Mouse (Mus musculus): ENCODE measurements around the gene Gm614.

Gene Gm614

GRCm38 (mm10) chrX:101263892-101264291, at the start of gene Gm614:
Gm614 (minus strand) TSS chrX:101263992.
- no peak for DNase-seq (ENCODE audit: low spot score in 2 of 2)

GRCm38 (mm10) chrX:101309299-101309698, 45.5 kb upstream of the Gm614 start:
- DNase-seq (ENCODE audit: low spot score in 2 of 2), result no peak

GRCm38 (mm10) chrX:101304646-101305045, 40.9 kb upstream of the Gm614 start:
- DNase-seq (ENCODE audit: low spot score in 2 of 2), result no peak

DNA sequence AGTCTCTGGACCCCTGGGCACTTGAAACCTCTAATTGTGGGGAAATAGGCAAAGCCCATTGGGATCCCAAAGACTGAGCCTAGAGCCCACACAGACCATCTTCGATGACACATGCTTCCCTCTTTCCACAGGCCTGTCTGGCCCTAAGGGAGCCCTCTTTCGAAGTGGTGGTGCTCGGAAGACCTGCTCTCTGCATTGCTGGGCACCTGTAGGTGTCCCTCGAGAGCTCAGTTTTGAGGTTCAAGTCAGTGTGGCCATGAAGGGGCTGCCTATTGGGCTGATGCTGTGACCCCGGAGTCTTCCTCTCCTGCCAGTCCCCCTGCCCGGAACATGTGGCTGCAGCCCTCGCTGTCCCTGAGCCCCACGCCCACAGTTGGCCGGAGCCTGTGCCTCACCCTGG, 37.9 kb upstream of the Gm614 start:
- DNase-seq (ENCODE audit: low spot score in 2 of 2), result no peak

GRCm38 (mm10) chrX:101300427-101301030, 36.7 kb upstream of the Gm614 start:
- no peak for DNase-seq (ENCODE audit: low spot score in 2 of 2)

DNA sequence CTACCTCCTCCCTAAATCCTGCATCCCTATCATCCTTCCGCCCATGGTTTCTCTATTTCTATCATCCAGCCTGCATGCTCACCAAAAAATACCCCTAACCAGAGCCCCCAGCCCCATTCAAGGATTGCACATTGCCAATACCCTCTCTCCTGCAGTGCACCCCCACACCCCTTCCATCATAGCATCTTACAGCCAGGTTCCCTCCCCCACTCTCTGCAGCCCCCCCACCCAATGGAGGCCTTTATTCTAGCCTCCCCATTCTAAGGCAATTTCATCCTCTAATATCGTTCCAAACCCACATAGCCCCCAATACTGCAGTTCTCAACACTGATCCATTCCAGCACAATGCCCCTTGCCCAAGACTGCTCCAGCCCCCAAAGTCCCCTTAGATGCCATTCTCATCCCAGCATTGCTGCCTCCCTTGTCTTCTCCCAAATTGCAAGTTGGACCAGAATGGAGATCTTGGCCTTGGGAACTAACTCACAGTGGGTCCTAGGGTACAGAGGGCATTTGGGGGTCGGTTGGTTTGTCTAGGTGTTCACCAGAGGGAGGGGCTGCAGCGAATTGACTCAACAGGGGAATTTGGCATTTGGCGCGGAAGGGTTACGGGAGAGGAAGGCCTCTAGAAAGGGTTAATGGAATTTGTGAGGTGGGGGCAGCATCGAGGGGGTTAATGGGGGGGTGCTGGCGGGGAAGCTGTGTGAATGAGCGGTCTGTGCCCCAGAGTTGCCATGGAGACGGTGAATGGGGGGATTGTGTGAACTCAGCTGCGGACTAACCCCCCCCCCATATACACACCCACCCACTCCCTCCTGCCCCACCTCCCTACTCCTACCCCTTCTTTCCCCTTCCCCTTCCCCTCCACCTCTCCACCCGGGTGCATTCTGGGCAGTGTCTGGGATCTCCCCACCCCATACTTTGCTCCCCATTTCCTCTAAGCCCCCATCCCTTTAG, 36.0 kb upstream of the Gm614 start:
- no peak for DNase-seq (ENCODE audit: low spot score in 2 of 2)

DNA sequence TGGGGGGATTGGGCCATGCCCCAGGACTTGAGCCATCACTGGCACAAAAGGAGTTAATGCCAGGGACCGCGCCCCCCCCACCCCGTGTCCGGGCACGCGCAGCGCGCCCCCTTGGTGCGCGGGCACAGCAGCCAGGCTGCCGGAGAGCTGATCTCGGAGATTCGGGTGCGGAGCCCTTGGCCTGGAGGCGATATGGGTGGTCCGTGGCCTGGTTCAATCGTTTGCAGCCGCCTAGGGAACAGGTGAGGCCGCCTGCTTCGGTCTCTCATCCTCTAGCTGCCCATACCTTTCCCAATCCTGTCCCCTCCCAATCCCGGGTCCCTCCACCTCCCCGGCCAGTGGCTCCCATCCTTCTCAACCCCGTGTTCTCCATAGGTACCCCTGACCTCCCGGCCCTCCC, 35.3 kb upstream of the Gm614 start, which contains the start of gene Nlgn3:
TSS of gene Nlgn3 (plus strand) at position 114 of the 400 bp plus-strand sequence.
- no peak for DNase-seq (ENCODE audit: low spot score in 2 of 2)

DNA sequence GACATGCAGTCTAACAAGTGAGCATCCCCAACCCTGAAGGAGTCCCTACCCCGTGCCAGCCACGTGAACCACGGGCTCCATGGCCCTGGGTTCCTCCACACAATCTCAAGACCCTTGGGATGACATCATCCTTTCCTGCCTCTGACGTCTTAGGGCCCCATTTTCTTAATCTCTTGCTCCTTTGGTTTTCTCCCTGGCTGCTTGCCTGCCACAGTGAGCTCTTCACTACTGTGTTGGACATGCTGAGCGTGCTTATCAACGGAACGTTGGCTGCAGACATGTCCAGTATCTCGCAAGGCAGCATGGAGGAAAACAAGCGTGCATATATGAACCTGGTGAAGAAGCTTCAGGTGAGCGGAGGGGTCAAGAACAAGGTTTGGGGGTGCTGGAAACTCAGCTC, 26.3 kb upstream of the Gm614 start:
- DNase-seq (ENCODE audit: low spot score in 2 of 2), result no peak

GRCm38 (mm10) chrX:101289037-101289436, 25.2 kb upstream of the Gm614 start:
- no peak for DNase-seq (ENCODE audit: low spot score in 2 of 2)

- DNase-seq (ENCODE audit: low spot score in 2 of 2), result no peak
These were observed 24.6 kb upstream of the Gm614 start for GRCm38 (mm10) chrX:101288432-101288831.

- DNase-seq (ENCODE audit: low spot score in 2 of 2), result no peak
These were observed 23.8 kb upstream of the Gm614 start for GRCm38 (mm10) chrX:101287543-101287942.

- no peak for DNase-seq (ENCODE audit: low spot score in 2 of 2)
These were observed 22.3 kb upstream of the Gm614 start for GRCm38 (mm10) chrX:101285953-101286670.

- no peak for DNase-seq (ENCODE audit: low spot score in 2 of 2)
These were observed 21.7 kb upstream of the Gm614 start for GRCm38 (mm10) chrX:101285534-101285933.

- DNase-seq (ENCODE audit: low spot score in 2 of 2), result no peak
These were observed 19.0 kb upstream of the Gm614 start for GRCm38 (mm10) chrX:101282813-101283212.

DNA sequence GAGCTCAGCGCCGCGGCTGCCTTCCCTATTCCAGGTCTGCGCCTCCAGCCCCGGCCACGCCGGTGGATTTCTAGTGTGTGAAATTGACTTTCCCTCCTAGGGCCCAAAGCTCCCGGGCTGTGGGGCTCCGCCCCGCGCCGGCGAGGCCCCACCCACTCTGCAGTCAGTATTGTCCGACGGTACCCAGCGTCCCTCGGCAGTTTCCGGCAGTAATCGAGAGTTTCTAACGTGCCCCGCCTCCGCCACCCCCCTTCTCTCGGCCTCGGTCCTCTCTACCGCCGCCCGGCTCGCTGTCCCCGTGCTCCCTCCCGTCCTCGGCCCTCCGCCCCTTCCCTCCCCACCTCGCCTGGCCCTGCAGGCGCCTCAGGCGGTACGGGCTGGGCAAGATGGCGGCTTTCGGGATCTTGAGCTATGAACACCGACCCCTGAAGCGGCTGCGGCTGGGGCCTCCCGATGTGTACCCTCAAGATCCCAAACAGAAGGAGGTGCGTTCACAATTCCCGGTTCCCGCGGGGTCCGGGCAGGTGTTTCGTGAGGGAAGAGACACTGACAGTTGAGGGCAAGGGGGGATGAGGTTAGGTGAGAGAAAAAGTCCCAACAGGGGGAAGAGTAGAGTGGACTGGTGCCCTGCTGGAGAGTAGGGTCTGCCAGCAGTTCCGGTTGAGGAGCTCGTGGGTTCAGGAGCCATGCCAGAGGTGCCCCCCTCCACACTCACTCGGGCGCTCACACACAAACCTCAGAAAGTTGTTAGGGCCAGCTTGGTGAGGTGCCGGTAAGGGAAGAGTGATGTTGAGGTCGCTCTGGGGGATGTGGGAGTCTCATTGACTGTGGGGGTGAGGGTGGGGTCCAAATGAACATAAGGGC, 10.3 kb upstream of the Gm614 start, which contains the start of gene Med12:
TSS of gene Med12 (plus strand) at position 156 of the 864 bp plus-strand sequence.
- peak; percentile 51 to 52 for DNase-seq (ENCODE audit: low spot score in 2 of 2)

GRCm38 (mm10) chrX:101273410-101273809, 9.6 kb upstream of the Gm614 start:
- DNase-seq (ENCODE audit: low spot score in 2 of 2), result no peak

GRCm38 (mm10) chrX:101268755-101269124, 4.9 kb upstream of the Gm614 start, which contains the start of gene Gm20489:
Gm20489 (minus strand) TSS chrX:101269023.
- DNase-seq (ENCODE audit: low spot score in 2 of 2), result no peak

GRCm38 (mm10) chrX:101268025-101268754, 4.4 kb upstream of the Gm614 start, which contains the start of gene Il2rg:
Il2rg (minus strand) TSS chrX:101268255.
- DNase-seq (ENCODE audit: low spot score in 2 of 2), result no peak

GRCm38 (mm10) chrX:101266631-101267030, 2.8 kb upstream of the Gm614 start:
- DNase-seq (ENCODE audit: low spot score in 2 of 2), result no peak

Data from frontal cortex, postnatal 25 days (tissue).